Comparison of ENCODE assay signal across 8 mouse cellular contexts in the genomic region with DNA sequence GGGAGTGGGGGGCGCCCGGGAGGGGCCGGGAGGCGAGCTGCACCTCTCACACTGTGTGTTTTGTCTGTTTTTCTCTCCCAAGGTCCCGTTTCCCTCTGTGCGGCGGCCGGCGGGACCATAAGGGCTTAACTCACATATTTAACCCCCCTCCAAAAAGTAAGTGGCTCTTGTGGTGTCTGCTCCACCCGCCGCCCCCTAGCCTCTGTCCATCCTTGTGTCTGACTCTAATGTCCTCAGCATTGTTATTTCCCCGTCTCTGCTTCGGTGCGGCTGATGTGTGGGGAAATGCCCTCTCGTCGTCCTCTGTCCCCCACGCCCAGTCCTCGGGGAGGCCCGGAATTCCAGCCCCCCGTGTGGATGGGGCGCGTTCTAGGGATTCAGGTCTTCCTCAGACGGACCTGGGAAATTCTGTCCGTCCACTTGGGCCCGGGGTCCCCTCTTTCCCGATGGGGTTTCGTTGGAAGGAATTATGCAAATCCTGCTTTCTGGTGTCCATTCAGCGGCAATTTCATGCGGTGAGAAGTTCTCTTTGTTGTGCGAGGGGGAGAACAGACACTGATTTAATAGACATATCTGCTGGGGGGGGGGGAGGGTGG. TPM values are rescaled to one million over a fixed set of nuclear protein-coding genes. Genes with fewer than 3 reads are reported as not detected.
DNase-seq lines count a peak whose midpoint lies in the region; ATAC-seq and TF ChIP-seq lines count a peak whose summit lies in the region.

No protein-coding gene starts in this region.

- 0 out of 2 replicates have a peak, but pooled peaks cover 2% of the 10 kb centered on the region for H3K27me3 ChIP-seq in heart, adult 2 months (ENCODE audit: control insufficient read depth, insufficient read depth, low read length)
- no peaks in the 10 kb centered on the region for H3K27me3 ChIP-seq in CH12.LX (replicated peaks)
- H3K27me3 ChIP-seq in heart, embryonic 13.5 days (replicated peaks), result no peaks in the 10 kb centered on the region
- no peaks in the 10 kb centered on the region for H3K27me3 ChIP-seq in limb, embryonic 13.5 days
- no peaks in the 10 kb centered on the region for H3K27me3 ChIP-seq in myocyte (ENCODE audit: control insufficient read depth, insufficient read depth, insufficient read length)

- no peak for TF ChIP-seq RAD21 in CH12.LX (IDR thresholded peaks at IDR 0.05; ENCODE audit: low read depth, low read length)

- peak overlapping the region; percentile 99 for H3K9ac ChIP-seq in heart, adult 2 months (ENCODE audit: low read depth, low read length)
- H3K9ac ChIP-seq in CH12.LX (ENCODE audit: insufficient read depth, low read depth), result peak overlapping the region; percentile 80
- peak overlapping the region; percentile 97 for H3K9ac ChIP-seq in heart, embryonic 13.5 days
- H3K9ac ChIP-seq in limb, embryonic 13.5 days, result peak overlapping the region; percentile 91

- no peak for TF ChIP-seq EP300 in heart, adult 2 months (IDR thresholded peaks at IDR 0.05; ENCODE audit: insufficient read depth, low read depth, low read length)
- no peak for TF ChIP-seq EP300 in CH12.LX (IDR thresholded peaks at IDR 0.05; ENCODE audit: low read length)

- TF ChIP-seq POLR2A in heart, adult 2 months (IDR thresholded peaks at IDR 0.05; ENCODE audit: insufficient read depth, low read depth, low read length), result no peak
- TF ChIP-seq POLR2A in CH12.LX (IDR thresholded peaks at IDR 0.05; ENCODE audit: low read depth, low read length) (no peak), myocyte (IDR thresholded peaks at IDR 0.05; ENCODE audit: insufficient read length, low read depth) (no peak)

- intact Hi-C loops in heart, adult 2 months (cut with DNase I), result loop anchor here (2.0 to 5.0 kb wide), 3 partner anchors 33 to 221 kb away; partner anchors contain the start of gene Tm9sf3
- intact Hi-C loops in heart, postnatal 10 days (cut with DNase I), result no loop called here

- dilution Hi-C loops in CH12.LX (cut with MboI; ENCODE audit: extremely low pct_ligation_motif_present, extremely low pct_unique_long_range_greater_than_20kb, low sequenced_read_pairs), result no loop called here

- WGBS in heart, adult 2 months, result under 1% methylated on average over 28 of the region's 30 CpGs
- under 1% methylated on average over 30 of the region's 30 CpGs for WGBS in heart, embryonic 13.5 days
- under 1% methylated on average over 29 of the region's 30 CpGs for WGBS in limb, embryonic 13.5 days

- in situ Hi-C loops in CH12.LX (cut with MboI; ENCODE audit: low pct_ligation_motif_present, low pct_unique_long_range_greater_than_20kb, low sequenced_read_pairs), result no loop called here

- H3K36me3 ChIP-seq in heart, adult 2 months (ENCODE audit: control insufficient read depth, insufficient read depth, low read length), result peaks cover 18% of the 10 kb centered on the region
- H3K36me3 ChIP-seq in CH12.LX (replicated peaks in 1 of 2; ENCODE audit: control insufficient read depth in 1 of 2, insufficient read depth in 1 of 2, low read length in 1 of 2) (peaks cover 0 to 8% of the 10 kb centered on the region in 2 experiments), myocyte (ENCODE audit: control insufficient read depth, insufficient read depth) (peaks cover 3% of the 10 kb centered on the region)
- H3K36me3 ChIP-seq in heart, embryonic 13.5 days, result no peaks in the 10 kb centered on the region
- H3K36me3 ChIP-seq in limb, embryonic 13.5 days, result no peaks in the 10 kb centered on the region

- TF ChIP-seq CTCF in heart, adult 2 months (IDR thresholded peaks at IDR 0.05), result no peak
- no peak for TF ChIP-seq CTCF in CH12.LX (conservative IDR thresholded peaks at IDR 0.05 in 1 of 2, IDR thresholded peaks at IDR 0.05 in 1 of 2; ENCODE audit: low read depth in 2 of 2, low read length in 2 of 2)

- no peak; the same call in 1 of the 2 replicates for ATAC-seq in heart, embryonic 13.5 days (ENCODE audit: extremely low read depth, insufficient number of reproducible peaks, low FRiP score, low TSS enrichment)
- peak; percentile 18 for ATAC-seq in limb, embryonic 13.5 days (ENCODE audit: low FRiP score, low read depth)
- ATAC-seq in CD4-positive, CD25-positive, alpha-beta regulatory T cell, adult 4 months, result no peak

- H3K4me2 ChIP-seq in CH12.LX (ENCODE audit: insufficient read depth, low read depth, poor library complexity, severe bottlenecking) (peak overlapping the region; percentile 74), myocyte (ENCODE audit: low read depth) (peak overlapping the region; percentile 74)
- H3K4me2 ChIP-seq in heart, embryonic 13.5 days, result peak overlapping the region; percentile 81
- H3K4me2 ChIP-seq in limb, embryonic 13.5 days (replicated peaks), result peak overlapping the region; percentile 95

- H3K27ac ChIP-seq in heart, adult 2 months, result peak overlapping the region; percentile 87
- peak overlapping the region; percentile 87; the same call in 1 of the 2 replicates for H3K27ac ChIP-seq in CH12.LX (ENCODE audit: insufficient read depth, low read depth)
- peak overlapping the region; percentile 99 for H3K27ac ChIP-seq in heart, embryonic 13.5 days (replicated peaks)
- H3K27ac ChIP-seq in limb, embryonic 13.5 days, result peak overlapping the region; percentile 97

- no peaks in the 10 kb centered on the region for H3K9me3 ChIP-seq in CH12.LX (replicated peaks; ENCODE audit: low read length)
- no peaks in the 10 kb centered on the region for H3K9me3 ChIP-seq in heart, embryonic 13.5 days
- no peaks in the 10 kb centered on the region for H3K9me3 ChIP-seq in limb, embryonic 13.5 days

- peaks cover 8% of the 10 kb centered on the region for H3K4me1 ChIP-seq in heart, adult 2 months (ENCODE audit: control insufficient read depth, insufficient read depth, low read length)
- peaks cover 0 to 33% of the 10 kb centered on the region in 2 experiments; a peak in 2 of 4 replicates for H3K4me1 ChIP-seq in CH12.LX (ENCODE audit: control insufficient read depth in 1 of 2, insufficient read depth in 2 of 2)
- peaks cover 41% of the 10 kb centered on the region for H3K4me1 ChIP-seq in heart, embryonic 13.5 days
- H3K4me1 ChIP-seq in limb, embryonic 13.5 days, result peaks cover 20% of the 10 kb centered on the region

- peak overlapping the region; percentile 87 for H3K4me3 ChIP-seq in heart, adult 2 months
- peak overlapping the region; percentile 64 to 100 (median 84) for H3K4me3 ChIP-seq in CH12.LX (replicated peaks in 1 of 3; ENCODE audit: low read depth in 2 of 3, low read length in 2 of 3, poor library complexity in 1 of 3)
- peak overlapping the region; percentile 96 for H3K4me3 ChIP-seq in heart, embryonic 13.5 days
- H3K4me3 ChIP-seq in limb, embryonic 13.5 days, result peak overlapping the region; percentile 90
- peak overlapping the region; percentile 77 for H3K4me3 ChIP-seq in myocyte

- no peak for DNase-seq in heart, adult 2 months
- DNase-seq in heart, postnatal 10 days, result no peak
- peak; percentile 24 for DNase-seq in CH12.LX (ENCODE audit: extremely low read depth)
- peak; percentile 62 for DNase-seq in embryo, embryonic 11 days

- H3K79me2 ChIP-seq in heart, adult 2 months (replicated peaks; ENCODE audit: control insufficient read depth, insufficient read depth, low read length), result peaks cover 2% of the 10 kb centered on the region; the same call in 1 of the 2 replicates
- H3K79me2 ChIP-seq in CH12.LX (replicated peaks; ENCODE audit: control insufficient read depth, extremely low read depth, insufficient read depth, poor library complexity, severe bottlenecking) (peaks cover 42% of the 10 kb centered on the region), myocyte (ENCODE audit: control insufficient read depth, insufficient read depth) (peaks cover 53% of the 10 kb centered on the region)

- peak overlapping the region; percentile 96 for H3ac ChIP-seq in myocyte (ENCODE audit: control insufficient read depth, insufficient read length)

TF ChIP-seq in CH12.LX, 34 proteins besides CTCF, POLR2A, EP300 and RAD21:
- no peak for TF ChIP-seq ELF1 (IDR thresholded peaks at IDR 0.05; ENCODE audit: low read depth, low read length)
- TF ChIP-seq NRF1 (IDR thresholded peaks at IDR 0.05; ENCODE audit: low read depth, low read length), result no peak
- no peak for TF ChIP-seq GABPA (IDR thresholded peaks at IDR 0.05; ENCODE audit: insufficient replicate concordance, low read depth, low read length)
- TF ChIP-seq ETS1 (conservative IDR thresholded peaks at IDR 0.05; ENCODE audit: low read depth, low read length), result no peak

TF ChIP-seq in myocyte, 11 proteins besides CTCF, POLR2A, EP300 and RAD21:
- no peak for TF ChIP-seq MYOD1 (IDR thresholded peaks at IDR 0.05; ENCODE audit: control insufficient read depth in 1 of 3, insufficient read length in 2 of 3, low read depth in 2 of 3)
- TF ChIP-seq REST (IDR thresholded peaks at IDR 0.05; ENCODE audit: insufficient read depth, insufficient read length), result no peak
- TF ChIP-seq TCF3 (IDR thresholded peaks at IDR 0.05; ENCODE audit: insufficient read length, low read depth), result no peak

RNA-seq across cellular contexts. Expression of gene Lcor, which starts 1.1 kb away (rescaled TPM):
- total RNA-seq in heart, adult 2 months (2021), result 10 to 100 TPM; 12.2 to 12.8 TPM
- polyA plus RNA-seq in heart, adult 2 months (2012; rRNA removed), result 1.7 and 4.2 TPM in 2 replicates
- 10 to 100 TPM; 13.7 to 13.8 TPM for total RNA-seq in heart, postnatal 10 days (2021)
- total RNA-seq in CH12.LX (2012; rRNA removed) (3.4 and 4.4 TPM in 2 replicates), CH12.LX (2014; rRNA removed) (2.9 and 3.5 TPM in 2 replicates)
- polyA plus RNA-seq in CH12.LX (2012; ENCODE audit: insufficient read length, low read depth) (4.7 and 4.8 TPM in 2 replicates), myocyte (2012; fragmentation: generic; extraction: Trizol) (1.1 TPM)
- 9.2 and 11.0 TPM in 2 replicates for polyA plus RNA-seq in heart, embryonic 13.5 days (2015; fragmentation: Nextera tagmentation; extraction: Ambion mirVana)
- polyA plus RNA-seq in limb, embryonic 13.5 days (2015; fragmentation: Nextera tagmentation; extraction: Ambion mirVana), result 10.0 and 10.5 TPM in 2 replicates
- polyA plus RNA-seq in CD4-positive, CD25-positive, alpha-beta regulatory T cell, adult 4 months (2017; shearing (Covaris generic)), result 10 to 100 TPM; 17.1 to 17.6 TPM

Comparison
In these comparisons a context has a peak if more than half of its experiments do, and no peak if none do; other contexts are left out.
1. DNase-seq: peak in CH12.LX (single experiment) and embryo, embryonic 11 days (single experiment); none in heart, adult 2 months (0 of 2) and heart, postnatal 10 days (0 of 2).
2. Peak in every context shown above with its lines, with median percentiles within 50 percentile points of each other: H3K27ac ChIP-seq, H3K4me3 ChIP-seq, H3K9ac ChIP-seq and H3K4me2 ChIP-seq.